Mouse (Mus musculus): ENCODE measurements around the gene Nppc. TPM values are rescaled to one million over a fixed set of nuclear protein-coding genes. Genes with fewer than 3 reads are reported as not detected.

Nppc gene
- polyA plus RNA-seq, 1 experiment from 2014 or later = 1.4 TPM

DNA sequence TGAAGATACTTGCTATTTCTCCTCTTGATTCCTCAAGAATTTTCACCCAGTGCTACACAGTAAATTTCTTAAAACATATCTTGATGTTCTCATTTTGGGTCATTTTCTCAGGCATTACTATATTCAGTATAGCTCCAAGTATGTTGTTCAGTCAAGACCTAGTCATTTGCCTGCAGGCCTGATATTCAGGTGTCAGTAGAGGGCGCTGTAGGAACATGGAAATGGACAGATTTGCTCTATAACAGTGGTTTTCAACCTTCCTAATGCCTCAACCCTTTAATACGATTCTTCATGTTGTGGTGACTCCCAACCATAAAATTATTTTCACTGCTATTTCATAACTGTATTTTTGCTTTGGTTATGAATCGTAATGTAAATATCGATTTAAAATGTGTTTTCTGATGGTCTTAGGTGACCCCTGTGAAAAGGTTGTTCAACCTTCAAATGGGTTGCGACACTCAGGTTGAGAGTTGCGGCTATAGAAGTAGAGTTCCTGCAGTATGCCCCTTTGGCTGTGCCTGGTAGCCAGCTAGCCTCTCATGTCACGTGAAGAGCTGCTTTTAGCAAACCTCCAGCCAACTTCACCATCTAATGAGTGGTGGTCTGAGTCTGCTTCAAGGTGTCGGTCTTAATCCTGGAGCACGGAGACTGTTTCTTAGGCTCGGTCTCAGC, 51.8 kb downstream of the Nppc start:
- Histone ChIP-seq H3K36me3 (ENCODE audit: control insufficient read depth, insufficient read depth, low read length) (no peaks in the 10 kb centered on the region), H3K27me3 (ENCODE audit: control insufficient read depth, insufficient read depth, low read depth, low read length) (no peaks in the 10 kb centered on the region), H3K9me3 (ENCODE audit: control insufficient read depth, low read length) (no peaks in the 10 kb centered on the region), H3K9ac (ENCODE audit: low read length) (no peak overlapping the region), H3K4me2 (ENCODE audit: low read depth, low read length) (no peak overlapping the region), H3K27ac (ENCODE audit: low read length) (no peak overlapping the region), H3K4me3 (ENCODE audit: low read length) (no peak overlapping the region), H3K4me1 (replicated peaks; ENCODE audit: control insufficient read depth, insufficient read depth, low read length) (no peaks in the 10 kb centered on the region)
- 59% methylated on average over 10 of the region's 10 CpGs for WGBS
- no peak for ATAC-seq (ENCODE audit: low read depth)

Small RNA genes within 50 kb of the gene (microRNA-seq; reads per million reads assigned to microRNA genes)
- gene Gm22955 = not detected

Other genes starting within 250 kb of the Nppc start
- gene Nmur1, start 244.3 kb downstream of the Nppc start, polyA plus RNA-seq (2015; fragmentation: Nextera tagmentation; extraction: Ambion mirVana) = 0.49 and 0.63 TPM in 2 replicates
- gene Tex44, start 244.2 kb downstream of the Nppc start, polyA plus RNA-seq (2015; fragmentation: Nextera tagmentation; extraction: Ambion mirVana) = not detected in 2 replicates
- 2,358 and 2,609 TPM in 2 replicates for gene Ptma, start 143.8 kb downstream of the Nppc start, polyA plus RNA-seq (2015; fragmentation: Nextera tagmentation; extraction: Ambion mirVana)
- gene Pde6d, start 87.9 kb downstream of the Nppc start, polyA plus RNA-seq (2015; fragmentation: Nextera tagmentation; extraction: Ambion mirVana) = 46.9 and 50.2 TPM in 2 replicates
- gene Cops7b, start 87.7 kb downstream of the Nppc start, polyA plus RNA-seq (2015; fragmentation: Nextera tagmentation; extraction: Ambion mirVana) = 34.1 and 35.1 TPM in 2 replicates
- 23.9 and 25.6 TPM in 2 replicates for gene Dis3l2, start 33.2 kb upstream of the Nppc start, polyA plus RNA-seq (2015; fragmentation: Nextera tagmentation; extraction: Ambion mirVana)

All from lung, embryonic 16.5 days (tissue).